Mouse (Mus musculus) lung, adult 2 months (tissue): ENCODE data around the gene Gm10644.

ENCODE experiments used
- CTCF ChIP-seq: fragments of 200-500 bp; IDR thresholded peaks from 2 replicates; pipeline ENCODE4 v1.5.1; 2011; ENCODE audit warnings: mild to moderate bottlenecking, low read length, control low read depth; ENCODE audit not compliant: insufficient read depth
- POLR2A ChIP-seq: fragments of 200-500 bp; IDR thresholded peaks from 2 replicates; pipeline ENCODE4 v1.6.1; 2011; ENCODE audit warnings: low read depth, mild to moderate bottlenecking, control low read depth, low read length, borderline replicate concordance; ENCODE audit errors: extremely low read depth

- TF ChIP-seq POLR2A = no peak
- no peak for TF ChIP-seq CTCF
These were observed 37.4 kb downstream of the Gm10644 start for GRCm38 (mm10) chr8:83917566-83917965.
